In genomic region chr6:74033811-74034210, GRCm38 (mm10) we compare ENCODE assay signal across 17 mouse cellular contexts.
"Had no signal": no experiment of that assay in that cellular context is flagged by ENCODE, and none has a peak within 500 bp of the region (broad histone marks: within the 10 kb centered on the region; RNA-seq: fewer than 3 reads in every experiment).

No protein-coding gene starts in this region.

- H3K27me3 ChIP-seq: lung, embryonic 15.5 days; megakaryocyte, embryonic 14.5 days; midbrain, embryonic 13.5 days; midbrain, embryonic 15.5 days; neural tube, embryonic 12.5 days; stomach, embryonic 15.5 days had no signal

- H3K4me1 ChIP-seq: lung, embryonic 15.5 days; megakaryocyte, embryonic 14.5 days; midbrain, embryonic 13.5 days; midbrain, embryonic 15.5 days; neural tube, embryonic 12.5 days; stomach, embryonic 15.5 days had no signal

- H3K9me3 ChIP-seq: lung, embryonic 15.5 days; megakaryocyte, embryonic 14.5 days; midbrain, embryonic 13.5 days; midbrain, embryonic 15.5 days; neural tube, embryonic 12.5 days; stomach, embryonic 15.5 days had no signal

- ATAC-seq: lung, postnatal 0 days; midbrain, embryonic 13.5 days; midbrain, embryonic 15.5 days had no signal

- H3K4me2 ChIP-seq: lung, embryonic 15.5 days; midbrain, embryonic 11.5 days; midbrain, embryonic 13.5 days; midbrain, embryonic 15.5 days; neural tube, embryonic 12.5 days; stomach, embryonic 15.5 days had no signal

- H3K36me3 ChIP-seq: lung, embryonic 15.5 days; midbrain, embryonic 13.5 days; midbrain, embryonic 15.5 days; neural tube, embryonic 12.5 days; stomach, embryonic 15.5 days had no signal

- H3K27ac ChIP-seq: lung, embryonic 15.5 days; macrophage; midbrain, embryonic 13.5 days; midbrain, embryonic 15.5 days; neural tube, embryonic 12.5 days; stomach, embryonic 15.5 days; stomach, postnatal 0 days had no signal

- H3K9ac ChIP-seq: lung, embryonic 15.5 days; midbrain, embryonic 13.5 days; midbrain, embryonic 15.5 days; neural tube, embryonic 12.5 days; stomach, embryonic 15.5 days had no signal

- H3K4me3 ChIP-seq: lung, embryonic 15.5 days; megakaryocyte, embryonic 14.5 days; midbrain, embryonic 13.5 days; midbrain, embryonic 15.5 days; neural tube, embryonic 12.5 days; stomach, embryonic 15.5 days had no signal

- DNase-seq: lung, adult 2 months; lung, postnatal 14 days; lung, postnatal 36 days; right cerebral cortex, postnatal 14 days; thymus, adult 2 months; thymus, postnatal 25 days; thymus, postnatal 4 days had no signal
